Mouse (Mus musculus): ENCODE measurements around the gene 1700056E22Rik.

DNA sequence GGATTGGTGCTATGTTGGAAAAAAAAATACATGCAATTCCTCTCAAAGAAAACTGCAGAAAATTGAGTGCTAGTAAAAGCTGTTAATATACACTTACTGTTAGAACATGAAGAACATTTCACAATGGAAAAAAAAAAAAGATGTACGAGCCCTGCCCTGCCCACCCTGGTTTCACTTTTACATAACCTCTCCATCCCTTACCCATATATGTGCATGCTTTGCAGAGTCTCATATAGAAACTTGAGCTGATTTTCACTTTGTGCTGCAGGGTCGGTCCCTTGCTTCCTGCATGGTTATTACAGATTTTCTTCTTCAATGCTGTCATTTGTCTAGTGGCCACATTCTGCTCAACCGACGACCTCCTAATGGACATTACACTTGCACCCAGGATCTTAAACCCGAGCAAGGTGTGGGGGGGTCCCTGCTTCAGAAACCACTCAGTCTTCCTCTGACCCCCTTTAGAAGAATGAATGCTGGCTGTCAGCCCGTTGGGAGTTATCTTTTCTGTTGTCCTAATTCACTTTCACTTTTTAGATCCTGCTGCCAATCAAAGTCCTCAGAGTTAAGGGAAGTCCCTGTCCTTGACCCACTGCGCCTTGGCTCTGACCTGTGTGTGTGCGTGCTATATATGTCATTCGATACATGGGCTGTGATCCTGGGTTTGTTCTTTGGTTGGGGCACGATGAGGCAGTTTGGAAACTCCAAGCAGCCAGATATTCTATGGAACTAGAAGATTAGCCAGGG is 14.7 kb upstream of the 1700056E22Rik start:
- no peak for TF ChIP-seq CTCF (IDR thresholded peaks at IDR 0.05; ENCODE audit: low read depth)
- TF ChIP-seq EP300 (IDR thresholded peaks at IDR 0.05; ENCODE audit: low read depth) = no peak
